Mouse (Mus musculus): ENCODE measurements around the gene Rdh1.

DNA sequence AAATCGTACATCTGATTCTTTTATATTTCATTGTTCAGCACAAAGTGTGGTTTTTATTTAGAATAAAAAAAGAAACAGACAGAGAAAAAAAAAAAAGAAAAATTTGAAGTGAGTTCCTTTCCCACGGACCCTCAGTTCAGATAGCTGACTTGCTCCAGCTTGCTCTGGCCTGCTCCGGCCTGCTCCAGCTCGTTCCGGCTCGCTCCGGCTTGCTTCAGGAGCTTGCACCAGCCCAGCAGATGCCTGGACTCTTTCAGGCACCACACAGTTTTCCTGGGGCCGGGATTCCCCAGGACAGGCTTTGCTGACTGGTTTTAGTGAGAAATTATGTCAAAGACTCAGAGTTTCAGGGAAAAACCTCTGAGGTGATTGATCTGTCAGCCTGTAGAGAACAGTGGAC, 12.3 kb upstream of the Rdh1 start:
- no peak for TF ChIP-seq EP300 (IDR thresholded peaks at IDR 0.05; ENCODE audit: insufficient read depth, low read depth, low read length)
- TF ChIP-seq POLR2A (IDR thresholded peaks at IDR 0.05; ENCODE audit: insufficient read depth, low read depth, low read length), result no peak

Measured in heart, adult 2 months (tissue).